Mouse (Mus musculus) liver (tissue): ENCODE data around the gene Pigu.
A peak's percentile ranks its signal among the peaks of the same experiment; 100 is the strongest.

Source experiments
- DNase-seq: peaks from one replicate; pipeline ENCODE4 v3.0.0-alpha.2; 2020; ENCODE audit warnings: mixed read lengths

The Pigu gene

GRCm38 (mm10) chr2:155284647-155285046 lies 72.6 kb downstream of the Pigu start:
- DNase-seq = no peak

- DNase-seq = no peak
These were observed 73.4 kb downstream of the Pigu start for GRCm38 (mm10) chr2:155283793-155284192.

- DNase-seq = no peak
These were observed 77.1 kb downstream of the Pigu start for GRCm38 (mm10) chr2:155280116-155280515.

GRCm38 (mm10) chr2:155279163-155279562 lies 78.1 kb downstream of the Pigu start:
- DNase-seq = no peak

GRCm38 (mm10) chr2:155278361-155278760 lies 78.9 kb downstream of the Pigu start:
- no peak for DNase-seq

GRCm38 (mm10) chr2:155277721-155278120 lies 79.5 kb downstream of the Pigu start:
- DNase-seq = no peak

- DNase-seq = peak; percentile 77
These were observed 80.5 kb downstream of the Pigu start for GRCm38 (mm10) chr2:155276621-155277175.

- DNase-seq = peak; percentile 93
These were observed 81.0 kb downstream of the Pigu start, which contains the start of gene Map1lc3a for GRCm38 (mm10) chr2:155276195-155276594. Map1lc3a (plus strand) TSS chr2:155276297.

GRCm38 (mm10) chr2:155273603-155274002 lies 83.6 kb downstream of the Pigu start:
- DNase-seq = no peak

- DNase-seq = no peak
These were observed 84.6 kb downstream of the Pigu start for GRCm38 (mm10) chr2:155272396-155273170.

- DNase-seq = peak; percentile 16
These were observed 85.3 kb downstream of the Pigu start for GRCm38 (mm10) chr2:155271957-155272356.

GRCm38 (mm10) chr2:155266896-155267295 lies 90.3 kb downstream of the Pigu start:
- no peak for DNase-seq

GRCm38 (mm10) chr2:155265526-155265925 lies 91.7 kb downstream of the Pigu start:
- no peak for DNase-seq

- DNase-seq = no peak
These were observed 107.6 kb downstream of the Pigu start for GRCm38 (mm10) chr2:155249588-155249987.

- no peak for DNase-seq
These were observed 108.5 kb downstream of the Pigu start for GRCm38 (mm10) chr2:155248718-155249117.

GRCm38 (mm10) chr2:155248206-155248605 lies 109.0 kb downstream of the Pigu start:
- no peak for DNase-seq

GRCm38 (mm10) chr2:155246231-155246630 lies 111.0 kb downstream of the Pigu start:
- DNase-seq = no peak

- no peak for DNase-seq
These were observed 114.9 kb downstream of the Pigu start for GRCm38 (mm10) chr2:155242296-155242855.

GRCm38 (mm10) chr2:155240915-155241314 lies 116.3 kb downstream of the Pigu start:
- peak; percentile 15 for DNase-seq

GRCm38 (mm10) chr2:155237276-155237675 lies 120.0 kb downstream of the Pigu start:
- DNase-seq = no peak

GRCm38 (mm10) chr2:155236362-155236992 lies 120.8 kb downstream of the Pigu start, which contains the start of gene Dynlrb1:
Dynlrb1 (plus strand) TSS chr2:155236533.
- DNase-seq = peak; percentile 97

- no peak for DNase-seq
These were observed 121.4 kb downstream of the Pigu start for GRCm38 (mm10) chr2:155235746-155236361.
